Mouse (Mus musculus): ENCODE data around the gene Slc16a5. TPM values are rescaled to one million over a fixed set of nuclear protein-coding genes. Genes with fewer than 3 reads are reported as not detected.

Gene Slc16a5
- polyA plus RNA-seq, 2 experiments from 2014 or later, result 3.5 to 6.5 TPM

GRCm38 (mm10) chr11:115515021-115515420 is 52.7 kb downstream of the Slc16a5 start:
- no peak for ATAC-seq

DNA sequence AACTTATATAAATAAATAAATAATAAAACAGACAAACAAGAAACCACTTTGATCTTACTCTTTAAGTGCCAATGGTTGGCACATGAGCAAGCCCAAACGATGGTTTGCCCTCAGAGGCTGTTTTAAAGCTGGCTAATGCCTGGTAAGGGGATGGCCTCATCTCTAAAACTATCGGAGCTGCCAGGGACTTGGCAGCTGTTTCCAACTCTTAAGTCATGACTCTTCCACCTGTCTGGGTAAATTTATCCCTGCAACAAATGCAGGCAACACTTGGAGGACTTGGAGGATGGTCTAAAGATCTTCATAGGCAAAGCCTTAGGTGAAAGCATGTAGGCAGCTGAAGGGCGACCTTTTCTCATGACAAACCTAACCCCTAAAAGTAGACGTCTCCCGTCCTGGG is 54.7 kb downstream of the Slc16a5 start:
- ATAC-seq, result no peak

DNA sequence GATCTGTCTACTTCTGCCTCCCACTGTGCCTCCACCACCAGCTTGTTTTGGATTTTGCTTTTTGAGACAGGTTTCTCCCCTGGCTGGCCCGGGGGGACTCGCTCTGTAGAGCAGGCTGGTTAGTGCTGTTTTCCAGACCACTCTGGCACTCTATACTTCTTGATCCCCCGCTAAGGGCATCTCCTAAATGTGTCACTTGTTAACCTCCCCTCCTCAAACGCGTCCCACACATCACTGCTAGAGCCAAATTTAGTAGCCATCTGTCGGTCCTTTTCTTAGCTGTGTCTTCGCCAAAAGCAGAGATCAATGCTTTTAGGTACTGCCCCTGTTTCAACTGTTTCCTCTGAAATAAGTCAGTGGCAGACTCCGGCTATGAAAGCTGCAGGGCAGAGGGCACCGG is 56.4 kb downstream of the Slc16a5 start:
- ATAC-seq, result no peak

DNA sequence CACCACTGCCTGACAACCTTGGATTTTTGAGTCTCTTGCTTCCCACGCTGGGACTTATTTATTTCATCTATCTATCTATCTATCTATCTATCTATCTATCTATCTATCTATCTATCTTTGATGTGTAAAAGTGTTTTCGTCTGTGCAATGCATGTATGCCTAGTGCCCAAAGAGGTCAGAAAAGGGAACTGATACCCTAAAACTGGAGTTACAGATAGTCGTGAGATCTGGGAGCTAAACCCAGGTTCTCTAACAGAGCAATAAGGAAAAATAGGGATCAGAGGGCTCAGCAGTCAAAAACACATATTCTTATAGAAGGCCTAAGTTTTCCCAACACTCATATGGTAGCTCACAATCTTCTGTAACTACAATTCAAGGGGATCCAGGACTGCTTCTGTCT is 57.3 kb downstream of the Slc16a5 start:
- ATAC-seq, result no peak

GRCm38 (mm10) chr11:115520218-115520617 is 57.9 kb downstream of the Slc16a5 start:
- no peak for ATAC-seq

GRCm38 (mm10) chr11:115521080-115521479 is 58.8 kb downstream of the Slc16a5 start:
- ATAC-seq, result no peak

GRCm38 (mm10) chr11:115522238-115522637 is 60.0 kb downstream of the Slc16a5 start:
- no peak for ATAC-seq

GRCm38 (mm10) chr11:115522703-115523102 is 60.4 kb downstream of the Slc16a5 start:
- no peak for ATAC-seq

Other genes with a start within 250 kb of the Slc16a5 start
- not detected for gene Grin2c, start 195.2 kb upstream of the Slc16a5 start, polyA plus RNA-seq (2017; shearing (Covaris generic))
- gene Fdxr, start 185.4 kb upstream of the Slc16a5 start, polyA plus RNA-seq (2017; shearing (Covaris generic)), result 10 to 100 TPM; 21.6 to 26.8 TPM
- 1 to 10 TPM; 1.1 to 1.6 TPM for gene Fads6, start 164.8 kb upstream of the Slc16a5 start, polyA plus RNA-seq (2017; shearing (Covaris generic))
- gene Otop2, start 155.3 kb upstream of the Slc16a5 start, polyA plus RNA-seq (2017; shearing (Covaris generic)), result not detected
- gene Ush1g, start 140.4 kb upstream of the Slc16a5 start, polyA plus RNA-seq (2017; shearing (Covaris generic)), result not detected
- not detected for gene Otop3, start 127.7 kb upstream of the Slc16a5 start, polyA plus RNA-seq (2017; shearing (Covaris generic))
- gene Hid1, start 94.7 kb upstream of the Slc16a5 start, polyA plus RNA-seq (2017; shearing (Covaris generic)), result 1 to 10 TPM; 2.4 to 3.9 TPM
- not detected for gene Cdr2l, start 80.6 kb upstream of the Slc16a5 start, polyA plus RNA-seq (2017; shearing (Covaris generic))
- 100 to 1,000 TPM; 177 to 185 TPM for gene Mrpl58, start 58.7 kb upstream of the Slc16a5 start, polyA plus RNA-seq (2017; shearing (Covaris generic))
- 100 to 1,000 TPM; 602 to 622 TPM for gene Atp5h, start 42.5 kb upstream of the Slc16a5 start, polyA plus RNA-seq (2017; shearing (Covaris generic))
- gene Kctd2, start 42.3 kb upstream of the Slc16a5 start, polyA plus RNA-seq (2017; shearing (Covaris generic)), result 1 to 10 TPM; 8.3 to 9.1 TPM
- gene Trim80, start 21.9 kb upstream of the Slc16a5 start, polyA plus RNA-seq (2017; shearing (Covaris generic)), result not detected
- 100 to 1,000 TPM in 1 of 2 experiments, 10 to 100 TPM in 1; 79.2 to 132 TPM for gene Armc7, start 13.2 kb downstream of the Slc16a5 start, polyA plus RNA-seq (2017; shearing (Covaris generic))
- gene Nt5c, start 29.4 kb downstream of the Slc16a5 start, polyA plus RNA-seq (2017; shearing (Covaris generic)), result 100 to 1,000 TPM; 296 to 304 TPM
- 100 to 1,000 TPM; 716 to 764 TPM for gene Jpt1, start 51.9 kb downstream of the Slc16a5 start, polyA plus RNA-seq (2017; shearing (Covaris generic))
- 100 to 1,000 TPM; 676 to 678 TPM for gene Sumo2, start 73.8 kb downstream of the Slc16a5 start, polyA plus RNA-seq (2017; shearing (Covaris generic))
- gene Nup85, start 102.0 kb downstream of the Slc16a5 start, polyA plus RNA-seq (2017; shearing (Covaris generic)), result 10 to 100 TPM; 64.4 to 82.5 TPM
- gene Mrps7, start 141.5 kb downstream of the Slc16a5 start, polyA plus RNA-seq (2017; shearing (Covaris generic)), result 10 to 100 TPM; 26.9 to 31.1 TPM
- 10 to 100 TPM; 35.0 to 43.9 TPM for gene Gga3, start 141.6 kb downstream of the Slc16a5 start, polyA plus RNA-seq (2017; shearing (Covaris generic))
- gene Mif4gd, start 150.5 kb downstream of the Slc16a5 start, polyA plus RNA-seq (2017; shearing (Covaris generic)), result 100 to 1,000 TPM; 208 to 251 TPM
- gene Slc25a19, start 165.8 kb downstream of the Slc16a5 start, polyA plus RNA-seq (2017; shearing (Covaris generic)), result 10 to 100 TPM; 93.6 to 98.8 TPM
- gene Grb2, start 246.1 kb downstream of the Slc16a5 start, polyA plus RNA-seq (2017; shearing (Covaris generic)), result 10 to 100 TPM; 28.8 to 30.9 TPM